Mouse (Mus musculus) hindbrain, embryonic 10.5 days (tissue): ENCODE results near the gene Gm29564. TPM values are rescaled to one million over a fixed set of nuclear protein-coding genes. Genes with fewer than 3 reads are reported as not detected.
"Not testable (repeated sequence)": the region's sequence is repeated elsewhere in the genome, so short reads cannot be mapped to it uniquely, and the experiment has no call there.

Experiments used
- DNase-seq: peaks from one replicate; pipeline ENCODE4 v3.0.0-alpha.2; 2017; ENCODE audit warnings: low spot score
- H3K27ac ChIP-seq: fragments of 300-500 bp; sonication (generic); 2 replicates; pipeline ENCODE4 v1.5.1; 2016; ENCODE audit warnings: mild to moderate bottlenecking, moderate library complexity
- H3K27me3 ChIP-seq: fragments of 300-500 bp; sonication (generic); 2 replicates; pipeline ENCODE4 v1.6.1; 2016; ENCODE audit warnings: mild to moderate bottlenecking; ENCODE audit not compliant: poor library complexity, insufficient read depth, severe bottlenecking
- H3K36me3 ChIP-seq: fragments of 300-500 bp; sonication (generic); 2 replicates; pipeline ENCODE4 v1.6.1; 2016; ENCODE audit warnings: mild to moderate bottlenecking, moderate library complexity
- H3K4me1 ChIP-seq: fragments of 300-500 bp; sonication (generic); replicated peaks from 2 replicates; pipeline ENCODE4 v1.6.1; 2016; ENCODE audit warnings: mild to moderate bottlenecking
- H3K4me3 ChIP-seq: fragments of 300-500 bp; sonication (generic); 2 replicates; pipeline ENCODE4 v1.5.1; 2016; ENCODE audit warnings: mild to moderate bottlenecking, moderate library complexity
- H3K9me3 ChIP-seq: fragments of 300-500 bp; sonication (generic); 2 replicates; pipeline ENCODE4 v1.6.1; 2016; ENCODE audit warnings: mild to moderate bottlenecking, moderate library complexity
- WGBS: fragments of 180-500 bp; shearing (Covaris S2); methylation state at CpG from one replicate; pipeline ENCODE4 v1.1.7; 2016; 5-methylcytosine and 5-hydroxymethylcytosine counted together
- polyA plus RNA-seq: library from polyadenylated mRNA; unstranded; fragments of >200 nt; fragmentation: Nextera tagmentation; extraction: Ambion mirVana; gene quantifications from 2 replicates; pipeline ENCODE4 v1.2.1, GENCODE M21; 2016

Gene Gm29564
- not detected in 2 replicates for polyA plus RNA-seq

DNA sequence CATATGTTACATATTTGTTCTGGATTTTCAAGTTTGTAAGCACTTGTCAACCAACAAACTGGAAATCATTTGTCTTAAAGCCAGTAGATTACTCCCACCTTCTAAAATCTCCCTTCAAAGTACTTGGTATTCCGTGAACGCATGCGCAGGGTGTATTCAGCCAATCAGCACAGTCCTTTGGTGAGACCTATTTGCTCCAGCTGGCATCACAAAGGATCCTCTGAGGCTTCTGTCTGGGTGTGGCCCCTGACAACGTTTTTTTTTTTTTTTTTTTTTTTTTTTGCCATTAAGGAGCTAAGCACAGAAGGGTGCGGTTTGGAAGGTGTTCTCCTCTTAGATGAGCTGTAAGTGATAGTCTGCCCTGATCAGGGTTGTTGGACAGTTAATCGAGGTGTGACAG, at the start of gene Gm29564:
Gene Gm29564 (plus strand): TSS at position 301 of the 400 bp plus-strand sequence.
- DNase-seq, H3K27ac ChIP-seq, H3K4me1 ChIP-seq, H3K36me3 ChIP-seq, H3K27me3 ChIP-seq, H3K9me3 ChIP-seq, H3K4me3 ChIP-seq: not testable (repeated sequence)
- no CpG with 5 or more reads among the region's 6 CpGs for WGBS

Other genes with a start within 250 kb of the Gm29564 start
- gene Gm20867, start 249.8 kb upstream of the Gm29564 start, polyA plus RNA-seq = not detected in 2 replicates